In genomic region chr16:62940388-62941003, GRCm38 (mm10) we compare ENCODE assay signal across 8 mouse cellular contexts.
DNase-seq lines count a peak whose midpoint lies in the region.

No protein-coding gene starts in this region.

- no peaks in the 10 kb centered on the region for H3K36me3 ChIP-seq in macrophage (ENCODE audit: inconsistent target)

- 20% methylated on average over 16 of the region's 16 CpGs for WGBS in macrophage (ENCODE audit: missing documents)

- H3K4me3 ChIP-seq in macrophage (ENCODE audit: inconsistent target), result peak overlapping the region; percentile 15; the same call in 1 of the 2 replicates

- DNase-seq in R1 (ENCODE audit: low read depth, low spot score), result peak; percentile 79
- DNase-seq in cerebellum, adult 9-11 months, result peak; percentile 38
- DNase-seq in frontal cortex, postnatal 10 days (ENCODE audit: low spot score in 2 of 2), result peak; percentile 11 to 58
- peak; percentile 81 for DNase-seq in hindlimb bud, embryonic 11.5 days (ENCODE audit: extremely low spot score, low read depth, low spot score)
- peak; percentile 66 to 76 for DNase-seq in left cerebral cortex, adult 18-20 months (ENCODE audit: low spot score in 2 of 2)
- peak; percentile 53 for DNase-seq in right cerebral cortex, adult 18-20 months
- peak; percentile 70 for DNase-seq in urinary bladder, postnatal 25 days (ENCODE audit: low spot score)

- no peak overlapping the region for H3K27ac ChIP-seq in macrophage

- no peaks in the 10 kb centered on the region for H3K79me2 ChIP-seq in macrophage (ENCODE audit: inconsistent target)
